Mouse (Mus musculus) thymus, adult 18-20 months (tissue): ENCODE measurements around the gene Mical3.

Experiments
- DNase-seq, 2 experiments: peaks; one replicate each; pipeline ENCODE4 v3.0.0; 2022; ENCODE audit warnings: mixed read lengths in 2 of 2

Gene Mical3

GRCm38 (mm10) chr6:121108075-121108474 is 22.7 kb downstream of the Mical3 start:
- no peak for DNase-seq

GRCm38 (mm10) chr6:121106711-121107405 is 23.9 kb downstream of the Mical3 start:
- no peak for DNase-seq

GRCm38 (mm10) chr6:121105726-121106125 is 25.1 kb downstream of the Mical3 start:
- no peak for DNase-seq

GRCm38 (mm10) chr6:121103406-121104171 is 27.2 kb downstream of the Mical3 start:
- DNase-seq, result no peak

- no peak for DNase-seq
Measured at GRCm38 (mm10) chr6:121102941-121103340, 27.9 kb downstream of the Mical3 start.

- no peak for DNase-seq
Measured at GRCm38 (mm10) chr6:121102084-121102483, 28.7 kb downstream of the Mical3 start.

GRCm38 (mm10) chr6:121101201-121101600 is 29.6 kb downstream of the Mical3 start:
- DNase-seq, result no peak

GRCm38 (mm10) chr6:121099831-121100230 is 31.0 kb downstream of the Mical3 start:
- no peak for DNase-seq

GRCm38 (mm10) chr6:121099228-121099608 is 31.6 kb downstream of the Mical3 start:
- no peak for DNase-seq

- DNase-seq, result no peak
Measured at GRCm38 (mm10) chr6:121098511-121099227, 32.1 kb downstream of the Mical3 start.

GRCm38 (mm10) chr6:121098109-121098508 is 32.7 kb downstream of the Mical3 start:
- no peak for DNase-seq

- DNase-seq, result no peak
Measured at GRCm38 (mm10) chr6:121096862-121097261, 33.9 kb downstream of the Mical3 start.

GRCm38 (mm10) chr6:121096390-121096789 is 34.4 kb downstream of the Mical3 start:
- no peak for DNase-seq

GRCm38 (mm10) chr6:121093662-121094408 is 37.0 kb downstream of the Mical3 start:
- no peak for DNase-seq

GRCm38 (mm10) chr6:121090786-121091185 is 40.0 kb downstream of the Mical3 start:
- no peak for DNase-seq

- DNase-seq, result peak in 1 of 2 experiments; percentile 16
Measured at GRCm38 (mm10) chr6:121087586-121088245, 43.1 kb downstream of the Mical3 start.

GRCm38 (mm10) chr6:121087127-121087526 is 43.7 kb downstream of the Mical3 start:
- DNase-seq, result no peak

- no peak for DNase-seq
Measured at GRCm38 (mm10) chr6:121086226-121086625, 44.6 kb downstream of the Mical3 start.

- no peak for DNase-seq
Measured at GRCm38 (mm10) chr6:121084050-121084480, 46.7 kb downstream of the Mical3 start.

GRCm38 (mm10) chr6:121082094-121082473 is 48.7 kb downstream of the Mical3 start:
- DNase-seq, result no peak

GRCm38 (mm10) chr6:121081288-121082093 is 49.3 kb downstream of the Mical3 start:
- DNase-seq, result no peak
